Mouse (Mus musculus) gastrocnemius, adult 18-20 months (tissue): ENCODE results near the gene Slc46a1. TPM values are rescaled to one million over a fixed set of nuclear protein-coding genes. Genes with fewer than 3 reads are reported as not detected.
A peak's percentile ranks its signal among the peaks of the same experiment; 100 is the strongest.

ENCODE experiments used
- DNase-seq: peaks from one replicate; pipeline ENCODE4 v3.0.0; 2021; ENCODE audit warnings: low spot score
- total RNA-seq, 2 experiments: library from RNA; stranded (reverse); gene quantifications; 2 replicates each; pipeline ENCODE4 v1.2.3; 2021

The Slc46a1 gene
- total RNA-seq, 2 experiments from 2014 or later: 0.47 to 0.91 TPM

DNA sequence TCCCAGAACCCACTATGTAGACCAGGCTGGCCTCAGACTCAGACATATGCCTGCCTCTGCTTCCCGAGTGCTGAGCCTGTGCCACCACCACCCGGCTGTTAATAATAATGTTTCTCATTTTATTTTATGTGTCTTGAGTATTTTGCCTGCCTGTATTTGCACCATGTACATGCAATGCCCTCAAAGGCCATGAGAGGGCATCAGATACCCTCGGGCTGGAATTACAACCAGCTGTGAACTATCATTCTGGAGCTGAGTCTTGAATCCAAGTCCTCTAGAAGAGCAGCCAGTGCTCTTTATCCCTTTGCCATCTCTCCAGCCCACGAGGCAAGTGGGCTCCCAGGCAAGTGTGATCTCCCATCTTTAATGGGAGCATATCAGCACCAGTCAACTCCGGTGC lies 10.2 kb upstream of the Slc46a1 start:
- peak; percentile 26 for DNase-seq

DNA sequence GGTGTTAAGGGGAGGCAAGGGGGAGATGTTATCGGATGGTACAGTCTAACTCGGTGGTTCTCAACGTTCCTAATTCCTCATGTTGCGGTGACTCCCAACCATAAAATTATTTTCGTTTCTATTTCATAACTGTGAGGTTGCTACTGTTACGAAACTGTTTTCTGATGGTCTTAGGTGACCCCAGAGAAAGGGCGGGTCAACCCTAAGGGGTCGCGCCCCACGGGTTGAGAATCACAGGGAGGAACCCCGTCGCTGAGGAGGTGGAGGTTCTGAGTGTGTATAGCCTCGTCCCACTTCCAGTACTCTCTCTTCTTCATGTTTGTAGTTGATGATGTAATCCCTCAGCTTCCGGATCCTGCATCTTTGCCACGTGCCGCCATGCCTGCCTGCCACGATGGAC lies 6.8 kb upstream of the Slc46a1 start:
- DNase-seq: no peak

DNA sequence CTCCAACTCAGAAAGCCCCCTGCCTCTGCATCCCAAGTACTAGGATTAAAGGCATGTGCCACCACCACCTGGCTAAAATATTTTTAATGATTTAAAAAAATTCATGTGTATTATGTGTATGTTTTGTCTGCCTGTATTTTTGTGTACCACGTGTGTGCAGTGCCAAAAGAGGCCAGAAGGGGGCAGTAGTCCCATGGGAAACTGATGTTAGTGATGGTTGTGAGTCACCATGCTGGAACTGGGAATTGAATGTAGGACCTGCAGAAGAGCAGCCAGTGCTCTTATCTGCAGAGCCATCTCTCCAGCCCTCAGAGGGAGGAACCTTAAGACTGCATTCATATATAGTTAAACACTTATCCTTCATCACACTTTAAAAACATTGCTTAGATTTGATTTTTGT lies 3.6 kb upstream of the Slc46a1 start:
- no peak for DNase-seq

DNA sequence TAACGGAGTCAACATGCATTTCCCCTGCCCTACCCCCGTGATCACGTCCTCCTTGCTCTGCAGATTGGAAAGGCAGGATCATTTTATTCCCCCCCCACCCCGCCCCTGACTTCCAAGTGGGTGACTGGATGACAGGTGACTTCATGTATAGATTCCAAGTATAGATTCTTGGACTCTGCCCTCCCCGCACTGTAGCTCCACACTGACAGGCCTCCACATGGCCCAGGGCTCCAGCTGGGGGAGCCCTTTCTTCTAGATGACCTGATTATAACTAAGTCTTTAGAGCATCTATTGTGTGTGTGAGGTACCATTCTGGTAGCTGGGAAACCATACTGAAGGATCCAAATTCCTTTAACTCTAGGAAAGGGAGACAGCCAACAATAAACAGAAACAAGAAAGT lies 2.8 kb upstream of the Slc46a1 start:
- DNase-seq: no peak

DNA sequence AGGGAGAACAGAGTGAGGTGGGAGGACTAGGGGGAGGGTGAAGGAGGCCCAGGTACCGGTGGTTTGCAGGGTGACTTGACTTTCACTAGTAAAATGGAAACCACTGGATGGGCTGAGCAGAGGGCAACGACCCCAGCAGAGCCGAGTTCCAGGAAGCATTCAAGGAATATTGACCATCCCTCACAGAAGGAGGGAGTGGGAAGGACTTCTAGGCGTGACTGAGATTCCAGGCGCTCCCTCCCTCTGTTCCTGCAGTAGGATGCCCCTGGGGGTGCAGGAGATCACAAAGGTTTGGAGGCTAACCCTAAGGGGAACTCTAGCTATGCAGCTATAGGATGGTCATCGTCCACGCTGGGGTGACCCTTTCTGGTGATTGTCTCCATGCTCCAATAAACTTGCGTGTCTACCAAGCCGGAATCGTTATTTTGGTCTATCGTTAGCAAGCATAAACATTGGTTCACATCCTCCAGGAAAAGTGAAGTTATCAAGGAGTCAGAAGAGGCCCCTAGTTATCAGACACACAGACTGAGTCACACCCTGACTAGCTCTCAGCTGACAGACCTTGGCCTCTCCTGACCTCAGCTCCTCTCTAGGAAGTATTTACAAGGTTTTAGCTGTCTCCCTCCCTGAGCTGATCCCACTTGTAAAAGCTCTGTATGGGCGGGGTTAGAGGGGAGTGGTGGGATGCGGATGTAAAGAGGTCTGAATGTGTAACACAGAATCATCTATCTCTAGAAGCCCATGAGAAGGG lies 2.0 kb upstream of the Slc46a1 start:
- no peak for DNase-seq

DNA sequence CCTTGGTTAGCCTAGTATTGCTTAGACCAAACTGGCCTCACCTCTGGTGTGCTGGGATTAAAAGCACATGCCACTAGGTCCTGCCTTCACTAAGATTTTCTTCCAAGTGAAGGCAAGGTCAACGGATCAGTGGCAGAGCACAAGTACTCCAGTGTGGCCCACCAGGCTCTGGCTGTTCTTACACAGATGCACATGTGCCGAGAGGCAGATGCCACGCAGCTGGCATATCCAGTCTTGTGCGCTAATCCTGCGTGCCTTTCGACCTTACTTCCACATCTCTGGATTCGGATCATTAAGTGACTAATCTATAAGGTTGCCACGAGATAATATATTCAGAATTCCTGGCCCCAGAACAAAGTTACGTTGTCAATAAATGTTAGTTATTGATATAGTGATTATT lies 381 bp upstream of the Slc46a1 start:
- DNase-seq: no peak

DNA sequence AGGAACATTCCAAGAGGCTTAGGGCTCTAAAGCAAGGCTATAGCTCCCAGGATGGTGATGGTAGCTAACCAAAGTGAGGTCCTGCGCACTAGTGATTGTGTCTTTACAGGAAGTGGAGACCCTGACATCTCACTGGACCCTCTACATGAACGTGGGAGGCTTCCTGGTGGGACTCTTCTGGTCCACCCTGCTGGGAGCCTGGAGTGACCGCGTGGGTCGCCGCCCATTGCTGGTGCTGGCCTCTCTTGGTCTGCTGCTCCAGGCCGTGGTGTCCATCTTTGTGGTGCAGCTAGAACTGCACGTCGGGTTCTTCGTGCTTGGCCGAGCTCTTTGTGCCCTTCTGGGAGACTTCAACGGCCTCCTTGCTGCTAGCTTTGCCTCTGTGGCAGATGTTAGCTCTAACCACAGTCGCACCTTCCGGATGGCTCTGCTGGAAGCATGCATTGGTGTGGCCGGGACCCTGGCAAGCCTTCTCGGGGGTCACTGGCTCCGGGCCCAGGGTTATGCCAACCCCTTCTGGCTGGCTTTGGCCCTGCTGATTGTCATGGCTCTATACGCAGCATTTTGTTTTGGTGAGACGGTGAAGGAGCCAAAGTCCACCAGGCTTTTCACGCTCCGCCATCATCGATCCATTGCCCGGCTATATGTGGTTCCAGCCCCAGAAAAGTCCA lies 880 bp downstream of the Slc46a1 start:
- DNase-seq: no peak

DNA sequence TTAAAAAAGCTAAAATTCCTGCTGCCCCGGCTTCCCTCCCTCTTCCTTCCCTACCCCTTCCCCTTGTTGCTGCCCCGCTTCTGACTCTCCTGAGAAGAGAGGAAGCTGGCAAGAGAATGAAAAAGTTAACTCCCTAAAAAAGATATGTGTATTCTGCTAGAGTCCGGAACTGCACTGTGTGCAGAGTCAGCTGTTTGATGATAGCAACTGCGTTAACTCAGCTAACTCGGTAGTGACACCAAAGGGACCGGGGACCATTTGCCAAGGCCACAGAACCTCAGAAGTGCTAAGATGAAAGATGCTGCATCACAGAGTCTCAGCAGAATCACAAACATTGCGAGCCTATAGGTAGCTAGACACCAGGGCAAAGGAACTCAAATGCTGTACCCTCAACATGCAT lies 2.0 kb downstream of the Slc46a1 start:
- no peak for DNase-seq

DNA sequence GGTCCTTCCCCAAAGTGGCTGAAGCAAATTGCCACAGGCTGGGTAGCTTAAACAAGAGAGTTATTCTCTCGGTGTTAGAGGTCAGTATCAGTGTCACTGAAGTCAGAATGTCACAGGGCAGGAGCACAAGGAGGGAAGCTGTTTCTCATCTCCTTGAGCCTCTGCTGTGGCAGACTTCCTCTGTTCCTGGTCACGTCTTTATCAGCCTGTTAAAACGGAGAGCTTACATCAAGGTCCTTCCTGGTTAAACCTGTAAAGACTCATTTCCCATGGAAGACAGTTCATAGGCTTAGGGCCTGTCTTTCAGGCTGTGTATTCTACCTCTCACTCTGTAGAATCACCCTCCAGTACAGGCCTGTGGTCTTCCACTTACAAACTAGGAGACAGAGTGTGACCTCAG lies 2.4 kb downstream of the Slc46a1 start:
- DNase-seq: no peak

DNA sequence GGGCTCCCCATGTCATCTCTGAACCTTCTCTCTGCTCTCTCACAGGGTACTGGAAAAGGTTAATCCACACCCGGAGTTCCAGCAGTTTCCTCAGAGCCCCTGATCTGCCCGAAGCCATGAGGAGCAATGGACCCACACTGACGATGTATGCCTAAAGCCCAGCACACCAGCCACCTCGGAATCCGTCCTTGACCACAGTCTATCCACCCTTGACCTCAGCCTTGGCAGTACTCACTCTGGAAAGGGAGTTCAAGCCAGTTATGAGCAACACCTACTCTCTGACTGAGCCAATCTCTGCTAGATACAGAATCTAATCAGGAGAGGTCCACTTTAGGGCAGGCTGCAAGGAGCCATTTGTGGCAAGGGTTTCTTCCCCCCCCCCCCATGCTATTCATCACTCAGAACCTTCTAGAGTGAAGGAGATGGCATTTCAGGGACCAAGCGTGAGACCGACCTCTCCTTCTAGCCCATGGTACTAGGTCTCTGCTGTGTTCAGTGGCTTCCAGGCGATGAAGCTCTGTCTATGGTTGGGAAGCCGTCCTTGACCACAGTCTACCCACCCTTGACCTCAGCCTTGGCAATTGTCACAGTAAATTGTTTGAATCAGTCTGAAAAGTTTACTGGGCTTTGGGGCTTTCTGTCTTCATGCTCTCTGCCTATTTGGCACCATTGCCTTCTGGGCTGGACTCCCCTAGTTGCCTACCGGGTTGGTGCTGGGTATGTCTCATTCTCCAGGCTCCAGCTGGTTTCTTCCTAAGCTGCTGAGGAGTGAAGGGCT lies 6.0 kb downstream of the Slc46a1 start:
- DNase-seq: no peak

DNA sequence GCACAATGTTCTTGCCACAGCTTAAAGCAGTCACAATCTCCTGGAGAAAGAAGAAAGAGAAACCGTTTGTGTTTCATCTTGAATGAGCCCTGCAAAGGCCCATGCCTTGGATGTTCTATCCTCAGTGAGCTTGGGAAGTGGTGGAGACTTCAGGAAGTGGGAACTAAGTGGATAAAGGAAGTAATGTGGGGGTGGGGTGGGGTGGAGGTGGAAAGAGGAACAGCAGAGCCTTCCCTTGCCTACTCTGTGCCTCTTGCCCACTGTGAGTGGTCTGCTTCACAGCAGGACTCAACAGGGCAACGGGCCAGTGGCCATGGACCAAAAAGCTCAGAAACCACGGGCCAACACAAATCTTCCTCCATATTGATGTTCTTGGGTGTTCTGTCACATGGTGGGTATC lies 9.8 kb downstream of the Slc46a1 start:
- DNase-seq: no peak

DNA sequence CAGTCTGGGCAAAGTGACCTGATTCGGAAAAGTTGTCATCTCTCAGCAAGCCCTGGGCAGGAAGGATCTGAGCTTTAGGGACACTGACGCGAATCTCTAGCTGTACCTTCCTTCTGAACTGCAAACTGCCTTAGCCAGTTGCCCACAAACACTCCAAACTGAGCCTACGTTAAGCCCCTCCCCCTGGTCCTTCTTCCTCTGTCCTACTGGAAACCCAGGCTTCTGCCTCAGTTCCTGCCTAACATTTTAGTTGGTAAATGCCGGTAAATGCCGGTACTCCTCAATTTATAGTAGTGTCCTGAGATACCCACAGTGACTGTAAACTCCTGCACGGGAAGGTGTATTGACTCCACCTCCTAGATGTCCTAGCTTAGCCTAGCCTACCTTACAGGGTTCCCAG lies 18.1 kb downstream of the Slc46a1 start:
- DNase-seq: no peak

DNA sequence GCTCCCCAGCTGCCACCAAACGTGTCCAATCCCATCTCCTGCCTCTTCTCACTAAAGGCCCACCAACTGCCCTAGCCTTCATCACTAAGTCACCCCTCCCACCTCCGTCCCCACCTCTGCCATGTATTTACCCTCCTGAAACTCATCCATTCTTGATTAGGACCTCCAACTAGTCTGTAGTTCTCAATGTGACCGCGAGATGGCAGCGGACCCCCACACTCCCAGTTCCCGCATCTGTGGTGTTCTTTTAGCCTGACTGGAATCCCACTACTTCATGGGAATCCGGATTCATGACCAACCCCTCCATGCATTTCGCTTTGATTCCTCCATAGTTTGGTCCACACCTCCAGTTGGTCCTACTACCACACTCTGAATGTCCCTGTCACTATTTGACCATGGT lies 22.7 kb downstream of the Slc46a1 start:
- peak; percentile 62 for DNase-seq

DNA sequence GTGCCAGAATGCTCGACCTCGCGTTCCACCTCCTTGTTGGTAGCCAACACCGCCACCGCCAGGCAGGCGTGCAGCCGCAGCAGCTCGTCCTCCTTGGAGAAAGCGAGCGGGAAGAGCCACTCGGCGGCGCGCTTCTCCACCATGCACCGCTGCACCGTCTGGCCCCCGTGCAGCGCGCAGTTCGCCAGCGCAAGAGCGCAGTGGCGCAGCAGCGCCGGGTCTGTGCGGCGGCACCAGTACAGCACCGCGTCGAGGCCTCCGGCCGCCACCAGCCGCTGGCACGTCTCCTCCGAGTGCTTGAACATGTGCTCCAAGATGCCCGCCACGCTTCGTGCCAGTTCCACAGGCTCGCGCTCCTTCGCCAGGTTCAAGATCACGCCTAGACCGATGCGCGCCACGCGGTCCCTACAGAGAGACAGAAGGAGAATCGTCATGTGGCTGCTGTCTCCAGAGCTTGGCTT lies 25.3 kb downstream of the Slc46a1 start:
- DNase-seq: no peak

DNA sequence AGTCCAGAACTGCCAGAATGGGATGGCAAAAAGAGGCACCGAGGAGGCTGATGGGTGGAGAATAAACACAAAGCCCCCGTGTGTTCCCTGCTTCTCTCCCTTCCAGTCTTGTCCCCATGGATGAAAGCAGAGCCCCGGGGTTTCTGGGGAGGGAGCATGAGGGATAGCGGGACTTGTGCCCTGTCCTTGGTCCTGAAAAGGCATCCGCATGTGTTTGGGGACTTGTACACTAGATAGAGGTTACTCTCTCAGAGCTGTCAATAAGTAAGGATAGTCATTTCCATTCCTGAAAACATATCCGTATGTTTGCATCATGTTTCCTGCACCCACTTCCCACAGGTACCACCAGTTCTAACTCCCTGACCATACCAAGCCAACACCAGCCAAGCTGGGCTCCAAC lies 30.4 kb downstream of the Slc46a1 start:
- no peak for DNase-seq

DNA sequence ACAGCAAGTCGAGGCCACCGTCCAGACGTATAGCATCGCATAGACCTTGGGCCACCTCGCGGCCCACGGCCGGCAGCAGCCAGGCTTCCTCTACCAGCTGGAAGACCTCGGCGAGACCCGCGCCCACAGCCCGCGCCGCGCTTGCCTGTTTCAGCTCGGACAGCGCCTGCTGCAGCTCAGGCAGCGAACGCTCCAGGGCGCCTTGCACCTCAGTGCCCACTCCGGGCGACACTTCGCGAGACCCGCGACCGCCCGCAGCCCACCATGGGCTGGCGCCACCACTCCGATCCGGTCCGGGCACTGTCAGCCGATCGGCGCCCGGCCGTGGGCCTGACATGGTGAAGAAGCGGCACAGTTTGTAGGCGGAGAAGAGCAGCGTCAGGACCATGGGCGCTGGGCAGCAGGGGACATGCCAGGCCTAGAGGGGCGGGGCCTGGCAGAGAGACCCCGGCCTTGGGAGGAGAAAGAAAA lies 31.6 kb downstream of the Slc46a1 start:
- DNase-seq: no peak

DNA sequence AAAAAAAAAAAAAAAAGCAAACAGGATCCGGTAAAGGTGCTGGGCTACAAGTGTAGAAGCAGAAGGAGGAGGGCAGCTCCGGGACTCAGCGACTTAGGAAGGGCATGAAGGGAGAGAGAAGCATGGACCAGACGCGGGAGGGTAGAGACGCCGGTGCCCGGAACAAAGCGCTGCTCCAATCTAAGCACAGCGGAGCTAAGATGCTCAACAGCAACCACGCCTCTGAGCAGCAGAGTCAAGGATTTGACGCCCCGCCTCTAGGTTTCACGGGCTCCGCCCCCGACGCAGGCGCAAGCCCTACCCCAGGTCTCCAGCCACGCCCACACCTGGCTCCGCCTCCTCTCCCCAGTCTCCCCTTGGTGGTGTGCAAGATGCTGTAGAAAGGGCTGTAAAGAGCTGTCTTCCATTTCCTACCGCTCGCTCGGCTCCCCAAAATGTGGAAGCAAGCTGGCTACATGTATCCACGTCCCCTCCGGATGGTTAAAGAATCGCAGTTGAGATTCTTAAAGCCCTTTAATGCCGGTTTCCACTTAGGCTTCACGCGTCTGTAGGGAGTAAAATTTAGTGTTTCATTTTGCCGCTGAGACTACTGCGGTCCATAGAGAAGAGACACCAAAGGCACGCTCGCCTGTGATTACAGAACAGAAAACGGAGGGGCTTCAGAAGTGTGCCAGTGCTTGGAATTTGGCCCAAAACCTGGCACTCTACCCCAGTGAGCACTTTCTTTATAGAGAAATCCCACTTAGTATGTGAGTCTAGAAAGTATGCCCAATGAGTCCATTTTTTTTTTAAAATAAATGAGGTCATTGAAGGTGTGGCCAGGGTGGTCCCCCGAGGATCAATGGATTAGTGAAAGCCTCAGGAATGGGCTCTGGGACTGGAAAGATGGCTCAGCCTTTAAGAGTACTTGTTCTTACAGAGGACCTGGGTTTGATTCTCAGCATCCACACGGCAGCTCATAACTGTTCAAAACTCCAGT lies 32.3 kb downstream of the Slc46a1 start, which contains the start of gene Sarm1:
Sarm1 (minus strand) TSS at position 211 of the 979 bp plus-strand sequence.
- peak; percentile 94 for DNase-seq

DNA sequence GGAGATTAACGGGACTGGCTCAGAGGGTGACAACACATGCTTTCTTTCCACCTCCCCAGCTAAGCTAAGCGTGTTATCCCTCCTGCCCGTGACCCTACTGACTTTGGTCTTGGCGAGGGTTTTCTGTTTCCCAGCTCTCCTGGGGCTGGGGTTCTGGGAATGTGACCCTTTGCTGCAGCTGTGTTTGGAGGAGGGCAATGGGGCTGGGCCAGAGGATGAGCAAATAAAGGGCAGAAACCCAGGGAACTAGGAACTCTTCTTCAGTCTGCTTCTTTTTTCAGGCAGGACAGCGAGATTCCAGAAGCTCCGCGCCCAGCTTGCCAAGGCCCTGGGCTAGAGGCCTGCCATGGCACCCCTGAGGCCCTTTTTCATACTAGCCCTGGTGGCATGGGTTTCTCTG lies 33.5 kb downstream of the Slc46a1 start, which contains the start of gene Vtn:
Vtn (plus strand) TSS at position 88 of the 400 bp plus-strand sequence.
- peak; percentile 73 for DNase-seq

DNA sequence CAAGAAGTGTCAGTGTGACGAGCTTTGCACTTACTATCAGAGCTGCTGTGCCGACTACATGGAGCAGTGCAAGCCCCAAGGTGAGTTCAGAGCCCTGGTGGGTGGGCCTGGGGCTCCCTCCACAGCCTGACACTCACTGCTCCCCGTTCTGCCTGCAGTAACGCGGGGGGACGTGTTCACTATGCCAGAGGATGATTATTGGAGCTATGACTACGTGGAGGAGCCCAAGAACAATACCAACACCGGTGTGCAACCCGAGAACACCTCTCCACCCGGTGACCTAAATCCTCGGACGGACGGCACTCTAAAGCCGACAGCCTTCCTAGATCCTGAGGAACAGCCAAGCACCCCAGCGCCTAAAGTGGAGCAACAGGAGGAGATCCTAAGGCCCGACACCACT lies 34.0 kb downstream of the Slc46a1 start:
- no peak for DNase-seq

DNA sequence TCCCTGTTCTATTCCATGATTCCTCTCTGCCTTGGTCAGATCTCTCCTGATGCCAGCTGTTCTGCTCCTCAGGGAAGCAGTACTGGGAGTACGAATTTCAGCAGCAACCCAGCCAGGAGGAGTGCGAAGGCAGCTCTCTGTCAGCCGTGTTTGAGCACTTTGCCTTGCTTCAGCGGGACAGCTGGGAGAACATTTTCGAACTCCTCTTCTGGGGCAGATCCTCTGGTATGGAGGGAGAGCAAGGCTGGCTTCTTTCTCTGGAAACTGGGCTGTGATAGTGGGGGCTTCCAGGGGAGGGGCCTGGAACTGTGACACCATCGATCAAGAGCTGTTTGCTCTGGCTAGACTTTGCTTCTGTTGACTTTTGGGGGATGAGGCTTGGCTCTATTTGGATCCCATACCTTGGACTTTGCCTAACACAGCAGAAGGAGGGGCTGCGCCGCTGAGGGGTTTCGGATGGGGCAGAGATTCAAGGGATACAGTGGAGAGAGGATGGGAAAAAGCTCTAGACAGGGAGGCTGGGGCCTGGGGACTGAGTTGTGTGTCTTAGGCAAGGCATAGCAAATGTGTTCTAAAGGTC lies 35.2 kb downstream of the Slc46a1 start:
- DNase-seq: no peak

DNA sequence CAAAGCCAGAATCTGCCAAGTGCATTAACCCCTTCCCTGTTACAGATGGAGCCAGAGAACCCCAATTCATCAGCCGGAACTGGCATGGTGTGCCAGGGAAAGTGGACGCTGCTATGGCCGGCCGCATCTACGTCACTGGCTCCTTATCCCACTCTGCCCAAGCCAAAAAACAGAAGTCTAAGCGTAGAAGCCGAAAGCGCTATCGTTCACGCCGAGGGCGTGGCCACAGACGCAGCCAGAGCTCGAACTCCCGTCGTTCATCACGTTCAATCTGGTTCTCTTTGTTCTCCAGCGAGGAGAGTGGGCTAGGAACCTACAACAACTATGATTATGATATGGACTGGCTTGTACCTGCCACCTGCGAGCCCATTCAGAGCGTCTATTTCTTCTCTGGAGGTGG lies 36.0 kb downstream of the Slc46a1 start:
- DNase-seq: no peak
